Mouse (Mus musculus) 416B (cell line): ENCODE data around the gene Utp6.

Experiments used
- DNase-seq: peaks from one replicate; pipeline ENCODE4 v3.0.0; 2011; ENCODE audit warnings: low read depth

Gene Utp6

DNA sequence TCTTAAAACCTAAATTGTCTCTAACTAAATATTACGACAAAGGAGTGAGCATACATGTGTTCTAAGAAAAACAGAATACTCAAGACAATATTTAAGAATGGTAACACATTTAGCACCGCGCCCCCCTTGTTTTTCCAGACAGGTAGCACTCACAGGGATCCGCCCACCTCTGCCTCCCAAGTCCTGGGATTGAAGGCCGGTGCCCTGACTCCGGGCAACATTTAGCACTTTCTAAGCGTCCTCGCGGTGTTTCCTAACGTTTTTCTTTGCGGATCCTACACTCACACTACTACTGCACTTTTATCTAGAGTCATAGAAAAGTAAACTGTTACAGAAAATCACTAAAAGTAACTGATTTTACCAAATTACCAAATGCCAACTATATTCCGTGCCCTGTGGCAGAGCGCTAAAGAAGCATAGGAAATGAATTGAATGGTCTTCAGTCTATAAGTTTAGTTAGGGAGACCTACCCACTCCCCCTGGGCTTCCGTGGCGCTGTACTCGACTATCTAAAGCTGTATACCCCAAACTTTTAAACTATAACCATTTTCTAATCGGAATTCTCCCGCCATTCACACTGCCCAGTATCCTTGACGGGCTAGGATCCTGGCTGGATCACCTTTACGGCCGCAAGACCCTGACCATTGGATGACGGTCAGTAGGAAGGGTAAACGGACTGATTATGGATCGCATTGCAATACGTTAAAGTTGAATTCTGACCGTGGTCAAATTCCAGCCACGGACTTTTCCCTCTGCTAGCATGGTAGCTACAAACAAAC lies 655 bp downstream of the Utp6 start:
- peak; percentile 32 for DNase-seq

DNA sequence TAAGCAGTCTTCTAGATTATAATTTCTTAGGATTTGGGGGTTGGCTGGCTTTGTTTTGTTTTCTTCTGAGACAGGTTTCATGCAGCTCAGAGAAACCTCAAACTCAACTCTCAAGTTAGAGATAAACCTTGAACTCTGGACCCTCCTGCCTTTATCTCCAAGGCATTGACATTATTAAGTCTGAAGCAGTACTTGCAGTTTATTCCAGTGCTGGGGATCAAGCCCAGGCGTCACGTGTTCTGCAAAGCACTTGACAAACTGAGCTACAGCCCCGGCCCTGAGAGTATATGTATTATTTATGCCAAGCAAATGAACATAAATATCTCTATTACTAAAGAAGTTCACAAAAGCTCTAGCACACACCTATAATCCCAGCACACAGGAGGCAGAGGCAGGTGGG lies 14.9 kb downstream of the Utp6 start:
- no peak for DNase-seq

DNA sequence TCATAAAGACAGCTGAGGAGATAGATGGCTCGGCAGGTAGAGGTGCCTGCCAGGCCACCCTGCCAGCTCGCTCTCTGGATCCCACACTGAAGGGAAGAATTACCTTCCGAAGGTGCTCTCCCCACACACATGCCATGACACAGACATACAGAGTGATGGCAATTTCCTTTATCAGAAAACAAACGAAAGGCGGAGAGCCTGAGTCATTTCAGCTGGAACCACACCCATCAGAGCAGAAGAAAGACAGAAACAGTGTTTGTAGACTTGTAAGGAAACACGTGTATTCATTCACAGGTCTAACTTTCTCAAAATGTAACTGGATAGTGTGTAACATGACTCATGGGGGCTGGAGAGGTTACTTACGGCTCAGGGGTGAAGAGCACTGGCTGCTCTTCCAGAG lies 18.6 kb downstream of the Utp6 start:
- no peak for DNase-seq

DNA sequence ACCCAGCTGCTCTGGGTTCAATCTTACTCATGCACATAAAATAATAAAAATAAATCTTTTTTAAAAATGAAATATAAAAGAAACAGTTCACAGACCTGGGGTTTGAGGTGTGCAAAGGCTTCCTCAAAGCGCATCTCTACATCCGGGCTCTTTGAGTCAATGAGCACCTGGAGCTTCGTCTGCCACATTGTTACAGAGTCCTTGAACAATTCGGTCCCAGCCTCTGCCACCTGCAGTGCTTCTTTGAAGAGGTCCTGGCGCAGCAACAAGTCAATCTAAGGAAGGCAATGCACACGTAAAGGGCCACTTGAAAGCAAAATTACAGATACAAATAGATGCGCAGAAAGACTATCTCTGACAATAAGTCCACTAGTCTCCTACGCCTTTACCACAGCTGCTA lies 19.1 kb downstream of the Utp6 start:
- DNase-seq = no peak

DNA sequence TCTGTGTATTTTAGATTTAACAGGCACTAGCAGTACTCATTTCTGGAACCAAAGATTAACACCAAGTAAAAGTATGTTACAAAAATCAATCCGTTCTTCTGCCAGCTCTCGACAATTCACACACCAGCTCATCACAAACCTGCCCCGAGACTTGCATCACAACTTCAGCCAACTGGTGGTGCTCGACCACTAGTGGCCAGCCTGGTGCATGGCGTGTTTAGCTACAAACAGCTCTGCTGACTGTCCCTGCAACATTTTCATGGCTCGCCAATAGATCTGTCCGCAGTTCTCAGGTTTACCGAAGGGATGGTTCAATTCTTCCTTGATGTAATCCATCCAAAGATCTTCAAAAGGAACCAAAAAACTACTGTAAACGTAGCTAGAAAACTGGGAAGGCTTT lies 26.4 kb downstream of the Utp6 start:
- DNase-seq = no peak

DNA sequence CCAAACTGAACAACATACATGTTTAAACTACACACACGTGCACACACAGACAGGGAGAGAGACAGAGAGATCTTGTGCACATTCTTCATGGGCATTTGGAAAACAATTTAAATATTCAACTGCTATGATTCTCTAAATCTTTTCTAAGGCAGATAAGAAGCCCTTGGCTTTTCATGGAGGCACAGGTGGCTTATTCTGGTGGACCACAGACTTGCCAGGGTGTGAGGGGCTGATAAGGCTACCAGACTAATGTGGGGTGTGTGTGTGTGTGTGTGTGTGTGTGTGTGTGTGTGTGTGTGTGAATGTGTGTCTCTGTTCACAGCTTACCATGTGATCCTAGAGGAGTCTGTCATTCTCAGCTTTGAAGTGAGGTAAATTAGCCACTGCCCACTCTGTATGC lies 39.4 kb downstream of the Utp6 start:
- DNase-seq = no peak

DNA sequence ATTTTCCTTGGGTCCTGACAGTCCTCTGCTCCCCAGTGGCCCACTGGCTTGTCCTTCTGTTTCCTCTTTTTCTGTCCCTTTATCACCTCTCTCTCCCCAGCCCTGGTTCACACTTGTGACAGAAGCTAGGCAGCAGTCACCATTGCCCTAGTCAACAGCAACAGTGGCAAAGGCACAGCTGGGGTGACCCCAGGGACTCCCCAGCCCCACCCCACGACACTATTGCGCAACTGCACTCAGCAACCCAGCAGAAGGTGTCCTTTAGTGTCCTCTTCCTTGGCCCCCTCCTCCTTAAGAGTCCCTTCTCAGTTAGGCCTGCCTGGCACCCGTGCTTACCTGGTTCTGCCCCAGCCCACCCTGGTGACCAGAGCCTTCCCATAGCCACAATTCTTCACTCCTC lies 40.0 kb downstream of the Utp6 start:
- peak; percentile 19 for DNase-seq

DNA sequence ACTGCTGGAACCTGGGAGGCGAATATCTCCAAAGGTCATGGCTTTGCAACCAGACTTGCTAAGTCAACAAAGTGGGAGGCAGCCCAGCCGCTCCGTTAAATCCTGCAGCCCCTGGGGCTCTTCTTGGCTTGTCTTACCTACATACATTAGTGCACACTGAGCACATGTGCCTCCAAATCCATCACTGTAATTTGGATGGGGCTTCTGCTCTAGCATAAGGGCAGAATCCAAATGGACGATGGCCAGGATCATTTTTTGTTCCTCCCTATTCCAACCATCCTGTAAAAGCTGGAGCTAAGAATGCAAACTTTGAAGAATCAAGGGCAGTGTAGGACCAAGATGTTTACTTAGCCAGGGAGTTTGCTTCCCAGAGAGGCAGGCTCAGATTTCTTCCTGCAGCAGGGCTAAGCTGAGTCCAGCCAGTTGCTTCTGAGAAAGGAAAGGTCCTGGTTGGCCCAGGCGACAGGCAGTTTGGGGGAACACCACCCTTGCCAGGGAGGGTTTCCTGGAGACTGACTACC lies 41.6 kb downstream of the Utp6 start:
- no peak for DNase-seq

DNA sequence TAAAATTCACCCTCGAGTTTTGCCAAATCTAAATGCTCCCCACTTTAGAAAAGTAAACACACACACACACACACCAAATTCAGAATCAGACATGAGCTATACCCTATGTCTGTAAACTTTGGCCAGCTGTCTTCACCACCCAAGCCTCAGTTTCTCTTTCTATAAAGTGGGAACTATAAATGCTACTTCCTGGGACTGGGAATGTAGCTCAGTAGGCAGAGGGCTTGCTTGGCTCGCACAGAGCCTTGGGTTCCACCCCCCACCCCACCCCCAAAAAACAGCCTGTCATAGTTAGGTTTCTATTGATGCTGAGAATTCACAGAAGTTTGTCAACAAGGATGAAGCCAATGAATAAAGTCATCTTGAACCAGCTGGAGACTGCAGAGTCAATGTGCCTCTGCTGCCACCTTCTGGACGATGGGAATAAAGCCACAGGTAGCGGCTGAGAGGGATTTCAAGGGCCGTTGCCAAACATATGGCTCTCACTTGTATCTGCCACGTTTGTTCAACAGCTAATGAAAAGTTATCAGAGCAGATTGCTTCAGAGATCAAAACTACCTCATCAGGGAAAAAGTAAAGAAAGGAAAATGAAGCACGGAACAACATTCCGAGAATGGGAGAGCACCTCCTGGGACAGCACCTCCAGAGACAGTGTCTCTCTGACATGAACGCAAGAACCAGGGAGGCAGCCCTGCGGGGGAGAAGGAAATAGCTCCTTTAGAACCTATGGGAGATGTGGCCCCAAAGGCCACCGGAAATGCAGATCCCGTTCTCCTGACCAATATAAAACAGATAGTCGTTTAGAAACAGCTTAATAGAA lies 42.3 kb downstream of the Utp6 start:
- DNase-seq = peak; percentile 84

DNA sequence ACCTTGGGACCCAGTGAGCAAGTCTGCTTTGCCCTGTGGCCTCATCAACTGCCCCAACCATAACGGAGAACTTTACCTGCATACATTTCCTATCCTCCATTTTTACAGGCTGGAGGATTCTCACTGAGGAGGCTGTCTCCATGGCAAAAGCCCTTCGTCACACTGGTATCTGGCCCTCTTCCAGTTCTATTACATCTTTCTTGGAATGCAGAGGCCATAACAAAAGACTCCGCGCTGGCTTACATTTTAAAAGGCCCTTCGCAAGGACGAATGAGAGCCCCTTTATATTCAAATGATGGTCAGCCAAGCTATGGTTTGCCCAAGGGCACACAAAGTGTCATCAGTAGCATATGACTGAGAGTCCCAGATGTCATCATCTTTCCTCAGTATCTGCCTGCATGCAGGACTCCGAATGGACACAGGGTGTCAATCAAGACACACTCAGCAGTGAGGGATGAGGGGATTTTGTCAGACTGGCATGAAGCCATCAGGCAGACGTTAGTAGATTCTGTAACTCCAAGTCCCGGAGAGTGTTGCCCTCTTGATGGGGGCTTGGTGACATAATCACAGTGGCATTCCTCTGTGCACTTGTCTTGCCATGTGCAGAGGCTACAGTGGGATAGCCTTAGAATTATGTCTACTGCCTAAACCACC lies 46.4 kb downstream of the Utp6 start:
- DNase-seq = no peak

DNA sequence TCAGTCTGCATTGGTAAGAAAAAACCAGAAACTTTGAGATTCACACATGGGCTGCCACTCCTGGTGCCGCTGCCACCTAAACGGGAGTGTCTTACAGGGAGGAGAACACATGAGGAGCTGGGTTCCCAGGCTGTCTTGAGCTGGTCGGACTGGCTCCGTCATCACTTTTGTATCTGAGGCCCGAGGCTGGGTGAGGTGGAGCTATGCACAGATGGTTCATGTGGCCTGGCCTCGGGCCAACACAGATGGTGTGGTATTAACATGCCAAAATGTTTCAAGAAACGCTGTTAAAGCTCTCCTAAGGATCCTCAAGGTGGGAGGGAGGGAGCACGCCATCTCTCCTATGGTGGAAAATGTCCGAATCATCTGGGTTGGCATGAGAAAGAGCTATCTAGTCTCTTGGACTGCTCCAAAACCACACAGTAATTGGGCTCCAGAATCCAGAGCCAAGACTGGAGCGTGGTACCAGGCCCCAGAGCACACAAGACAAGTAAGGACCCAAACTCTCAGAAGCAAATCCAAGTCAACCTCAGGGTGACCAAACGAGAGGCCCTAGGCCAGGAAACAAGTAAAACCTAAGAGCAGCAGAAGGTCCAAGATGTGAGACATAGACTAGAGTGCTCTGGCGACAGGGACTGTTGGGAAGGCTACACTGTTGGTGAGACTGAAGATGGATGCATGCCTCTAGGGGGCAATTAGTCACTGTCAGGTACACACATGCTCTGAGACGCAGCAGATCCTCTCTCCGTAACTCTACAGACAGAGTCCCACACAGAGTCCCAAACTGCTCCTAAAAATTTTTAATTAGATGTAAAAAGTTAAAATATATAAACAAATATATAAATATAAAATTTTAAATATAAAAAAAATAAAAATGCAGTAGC lies 53.3 kb downstream of the Utp6 start:
- DNase-seq = peak; percentile 37

DNA sequence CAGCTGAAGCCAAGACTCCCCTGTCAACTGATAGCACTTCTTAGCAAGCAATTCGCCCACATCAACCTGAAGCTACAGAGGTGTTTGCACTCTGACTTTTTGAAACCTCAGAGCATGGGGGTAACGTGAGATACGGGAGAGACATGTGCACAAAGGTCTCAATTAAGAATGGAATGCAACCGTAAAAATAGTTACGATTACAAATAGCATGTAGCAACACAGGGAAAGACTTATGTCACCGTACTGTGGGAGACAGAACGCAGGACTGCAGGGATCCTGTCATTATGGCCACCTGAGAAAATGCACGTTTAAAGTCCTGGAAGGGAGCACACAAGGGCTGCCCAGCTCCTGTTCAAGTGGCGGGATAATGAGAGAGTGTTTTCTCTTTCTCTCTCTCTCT lies 55.3 kb downstream of the Utp6 start:
- DNase-seq = no peak

DNA sequence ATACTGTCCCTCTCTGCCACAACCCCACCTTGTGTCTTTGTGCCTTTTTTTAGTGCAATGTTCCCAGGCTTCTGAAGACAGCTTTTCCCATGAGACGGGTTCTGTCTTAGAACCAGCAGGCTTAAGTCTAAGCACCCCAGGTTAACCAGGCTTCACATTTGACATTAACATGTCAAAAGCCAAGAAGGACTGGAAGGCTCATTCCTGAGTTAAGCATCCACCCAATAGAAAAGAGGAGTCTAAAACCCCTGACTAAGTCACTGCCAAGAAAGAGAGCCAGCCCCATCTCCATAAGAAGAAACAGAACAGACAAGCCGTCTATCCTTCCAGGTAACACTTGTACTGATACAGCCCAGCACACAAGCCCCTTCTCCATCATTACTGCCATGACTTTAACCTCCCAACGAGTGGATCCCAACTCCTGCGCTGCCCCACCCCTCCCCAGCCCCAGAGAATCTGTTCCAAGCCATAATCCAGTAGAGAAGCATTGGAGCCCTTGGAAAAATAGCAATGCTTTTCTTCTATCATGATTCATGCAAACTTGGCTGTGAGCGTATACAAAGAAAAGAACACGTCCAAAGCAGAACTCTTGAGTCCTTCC lies 59.2 kb downstream of the Utp6 start:
- DNase-seq = no peak

DNA sequence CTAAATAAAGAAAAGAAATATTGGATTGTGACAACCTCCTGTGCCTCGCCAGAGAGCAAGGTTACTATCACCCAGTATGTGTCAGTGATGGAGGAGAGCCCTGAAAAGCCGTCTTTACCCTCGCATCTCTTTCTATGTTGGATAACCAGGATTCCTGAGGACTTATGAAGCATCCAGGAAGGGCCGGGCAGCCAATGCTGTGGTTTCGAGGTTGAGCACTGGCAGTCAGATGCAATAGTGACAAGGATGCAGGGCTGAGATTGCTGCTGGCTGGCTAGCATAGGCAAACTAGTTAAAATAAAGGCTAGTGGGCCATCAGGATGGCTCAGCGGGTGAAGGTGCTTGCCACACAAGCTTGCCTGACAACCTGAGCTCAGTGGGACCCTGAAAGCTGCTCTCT lies 61.0 kb downstream of the Utp6 start:
- no peak for DNase-seq

DNA sequence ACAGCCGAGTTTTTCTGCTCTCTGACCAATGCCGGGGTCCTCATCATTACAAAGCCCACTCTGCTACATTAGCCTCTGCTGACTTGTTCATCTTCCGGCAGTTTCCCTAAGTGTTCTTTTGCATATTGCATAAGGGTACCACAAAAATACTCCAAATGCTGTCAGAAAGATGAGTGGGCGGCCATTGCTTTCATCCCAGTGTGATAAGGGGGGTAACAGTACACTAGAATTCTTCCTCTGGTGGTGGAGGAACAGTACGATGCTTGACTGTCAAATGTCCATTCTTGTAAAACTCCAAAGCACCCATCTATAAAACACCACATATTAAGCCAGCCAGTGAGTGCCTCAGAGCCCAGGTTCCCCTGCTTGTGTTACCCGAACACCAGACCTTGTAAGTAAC lies 69.9 kb downstream of the Utp6 start:
- DNase-seq = no peak

DNA sequence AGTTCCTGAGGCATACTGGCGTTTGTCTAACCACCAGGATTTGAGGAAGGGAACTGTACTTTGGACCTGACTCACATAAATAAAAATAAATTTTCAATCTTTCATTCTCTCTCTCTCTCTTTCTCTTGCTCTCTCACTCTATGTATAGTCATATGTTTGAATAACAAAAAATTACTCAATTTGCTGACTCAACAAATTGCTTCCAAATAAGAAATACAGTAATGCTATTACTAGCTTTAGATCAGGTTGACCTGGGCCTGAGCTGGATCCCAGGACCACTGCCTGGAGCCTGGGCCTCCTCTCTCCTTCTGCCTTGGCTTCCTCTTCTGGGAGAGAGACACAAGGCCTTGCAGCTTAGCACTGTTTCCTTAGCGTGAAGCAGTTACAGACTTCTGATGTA lies 71.4 kb downstream of the Utp6 start:
- DNase-seq = no peak

DNA sequence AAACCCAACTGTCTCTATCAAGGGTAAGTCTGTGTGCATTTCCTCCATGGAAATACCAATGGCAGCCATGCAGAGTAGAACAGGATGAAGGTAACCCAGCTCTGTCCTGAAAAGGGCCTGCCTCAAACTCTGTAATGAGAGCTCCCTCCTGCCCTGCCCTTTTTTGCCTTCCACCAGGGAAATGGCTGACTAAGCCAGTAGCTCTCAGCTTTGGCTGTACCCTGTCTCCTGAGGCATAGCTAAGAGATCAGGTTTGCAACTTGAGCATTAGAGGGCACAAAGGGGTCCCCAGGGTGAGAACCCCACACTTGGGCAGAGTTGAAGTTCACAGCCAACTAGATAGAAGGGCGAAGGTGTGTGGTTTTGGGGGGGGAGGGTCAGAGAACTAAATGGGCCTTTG lies 75.2 kb downstream of the Utp6 start:
- no peak for DNase-seq

DNA sequence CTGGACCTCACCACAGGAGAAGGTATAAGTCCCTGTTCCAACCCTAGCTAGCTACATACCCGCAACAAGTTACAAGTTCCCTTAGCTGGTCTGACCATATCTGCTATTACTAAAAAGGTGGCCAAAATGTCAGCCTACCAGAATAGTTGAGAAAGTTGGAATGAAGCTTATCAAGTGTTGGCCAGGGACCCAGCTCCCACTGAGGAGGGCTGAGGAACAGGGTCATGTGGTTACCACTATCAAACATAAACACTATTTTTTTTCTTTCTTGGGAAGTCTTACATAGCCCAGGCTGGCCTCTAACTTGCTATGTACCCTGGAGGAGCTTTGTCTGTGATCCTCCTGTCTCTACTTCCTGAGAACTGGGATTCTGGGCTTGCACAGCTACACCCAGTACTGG lies 75.8 kb downstream of the Utp6 start:
- no peak for DNase-seq

DNA sequence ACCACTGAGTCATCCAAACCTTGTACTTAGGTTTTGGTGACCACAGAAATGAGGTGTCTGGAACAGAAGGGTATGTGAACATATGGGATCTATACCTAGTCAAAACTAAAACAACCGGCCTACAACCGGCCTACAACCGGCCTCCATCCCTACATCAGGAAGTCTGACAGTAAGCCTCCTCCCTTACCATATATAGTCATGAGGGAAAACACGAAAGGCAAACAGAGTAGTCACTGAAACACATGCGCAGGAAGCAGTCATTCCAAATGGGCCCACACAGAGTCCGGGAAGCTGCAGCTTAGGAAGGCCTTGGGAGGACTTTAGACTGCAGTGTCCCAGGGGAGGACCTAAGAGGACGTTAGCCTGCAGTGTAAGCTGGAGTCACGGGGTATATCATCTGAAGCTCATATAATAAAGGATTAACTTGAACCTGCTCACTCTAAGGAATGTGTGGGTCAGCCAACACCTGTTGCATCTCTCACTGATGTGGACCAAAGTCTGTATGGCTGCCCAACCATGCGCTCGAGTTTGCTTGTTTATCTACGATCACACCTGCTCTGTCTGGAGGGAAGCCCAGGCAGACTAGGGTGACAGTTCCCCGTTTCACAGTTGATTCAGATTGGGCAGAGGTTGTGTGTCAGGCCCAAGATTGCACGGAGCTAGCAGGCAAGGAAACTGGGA lies 76.3 kb downstream of the Utp6 start:
- no peak for DNase-seq

DNA sequence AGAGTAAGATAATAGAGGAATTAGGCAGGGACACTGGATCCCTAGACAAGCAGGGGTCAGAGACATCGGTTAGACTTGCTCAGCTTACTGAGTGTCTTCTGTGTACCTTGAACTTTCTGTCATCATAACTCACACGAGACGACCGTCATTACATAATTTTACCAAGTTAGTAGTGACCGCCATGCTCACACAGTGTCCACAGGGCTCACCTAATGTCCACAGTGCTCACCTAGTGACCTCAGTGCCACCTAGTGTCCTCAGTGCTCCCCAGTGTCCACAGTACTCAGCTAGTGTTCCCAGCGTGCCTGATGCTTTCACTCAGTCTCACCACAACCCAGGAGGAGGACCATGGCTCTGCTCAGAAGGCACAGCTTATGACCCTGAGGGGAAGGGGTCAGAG lies 77.4 kb downstream of the Utp6 start:
- DNase-seq = no peak
